Mouse (Mus musculus) ovary, postnatal 36 days (tissue): ENCODE data around the gene Pon3.

Experiments
- DNase-seq: peaks from one replicate; pipeline ENCODE4 v3.0.0; 2022; ENCODE audit warnings: low spot score, mixed read lengths

Pon3 gene

GRCm38 (mm10) chr6:5179189-5179588, 76.9 kb downstream of the Pon3 start:
- no peak for DNase-seq

- DNase-seq = no peak
These were observed 77.9 kb downstream of the Pon3 start for GRCm38 (mm10) chr6:5177967-5178891.

DNA sequence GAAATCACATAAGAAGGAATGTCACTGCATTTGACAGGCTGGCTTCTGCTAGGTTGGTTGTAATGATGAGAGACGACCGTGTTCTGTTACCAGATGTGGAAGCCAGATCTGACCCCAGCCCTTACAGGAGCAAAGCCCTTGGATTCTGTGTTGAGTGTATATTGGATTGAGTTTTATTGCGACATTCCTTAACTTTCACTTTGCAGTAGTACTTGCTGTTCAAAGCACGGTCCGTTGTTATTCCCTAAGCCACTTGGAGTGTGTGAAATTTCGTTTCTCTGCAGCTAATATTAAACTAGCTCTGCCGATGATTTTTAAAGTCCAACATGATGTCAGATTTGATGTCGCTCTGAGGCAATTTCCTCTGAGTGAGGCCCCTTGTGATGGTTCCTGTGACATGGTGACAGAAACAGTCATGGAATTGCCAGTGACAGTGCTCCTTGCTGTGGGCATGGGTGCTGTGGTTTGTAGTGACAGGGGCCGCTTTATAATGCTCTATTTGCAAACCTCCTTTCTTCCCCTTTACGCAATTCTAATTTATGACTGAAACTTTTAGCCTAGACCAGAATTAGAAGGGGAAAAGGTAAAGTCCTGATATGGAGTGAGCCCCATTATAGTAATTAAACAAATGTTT, 81.8 kb downstream of the Pon3 start:
- DNase-seq = no peak

DNA sequence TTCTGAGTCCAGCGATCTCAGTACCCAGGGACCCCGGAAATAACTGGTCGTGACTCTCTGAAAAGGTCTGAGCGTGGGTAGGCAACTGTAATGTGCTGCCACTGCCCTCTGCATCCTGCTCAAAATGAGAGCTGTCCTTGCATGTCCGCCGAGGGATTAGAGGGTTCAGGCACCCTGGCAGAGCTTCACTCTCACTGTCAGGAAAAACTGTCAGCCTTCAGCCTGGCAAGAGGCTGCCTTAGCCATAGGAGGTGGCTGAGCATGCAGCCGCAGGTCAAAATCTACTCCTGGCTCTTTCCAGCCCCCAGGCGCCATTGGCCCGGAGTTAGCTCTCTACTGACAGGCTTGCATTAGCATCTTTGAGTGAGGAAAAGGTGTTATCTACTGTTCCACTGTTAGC, 83.5 kb downstream of the Pon3 start:
- DNase-seq = no peak

- no peak for DNase-seq
These were observed 84.7 kb downstream of the Pon3 start for GRCm38 (mm10) chr6:5171418-5171817.
